Mouse (Mus musculus): ENCODE results near the gene Ccdc148.

The Ccdc148 gene

GRCm38 (mm10) chr2:59048775-59049451 lies 111.6 kb downstream of the Ccdc148 start:
- DNase-seq, result no peak

DNA sequence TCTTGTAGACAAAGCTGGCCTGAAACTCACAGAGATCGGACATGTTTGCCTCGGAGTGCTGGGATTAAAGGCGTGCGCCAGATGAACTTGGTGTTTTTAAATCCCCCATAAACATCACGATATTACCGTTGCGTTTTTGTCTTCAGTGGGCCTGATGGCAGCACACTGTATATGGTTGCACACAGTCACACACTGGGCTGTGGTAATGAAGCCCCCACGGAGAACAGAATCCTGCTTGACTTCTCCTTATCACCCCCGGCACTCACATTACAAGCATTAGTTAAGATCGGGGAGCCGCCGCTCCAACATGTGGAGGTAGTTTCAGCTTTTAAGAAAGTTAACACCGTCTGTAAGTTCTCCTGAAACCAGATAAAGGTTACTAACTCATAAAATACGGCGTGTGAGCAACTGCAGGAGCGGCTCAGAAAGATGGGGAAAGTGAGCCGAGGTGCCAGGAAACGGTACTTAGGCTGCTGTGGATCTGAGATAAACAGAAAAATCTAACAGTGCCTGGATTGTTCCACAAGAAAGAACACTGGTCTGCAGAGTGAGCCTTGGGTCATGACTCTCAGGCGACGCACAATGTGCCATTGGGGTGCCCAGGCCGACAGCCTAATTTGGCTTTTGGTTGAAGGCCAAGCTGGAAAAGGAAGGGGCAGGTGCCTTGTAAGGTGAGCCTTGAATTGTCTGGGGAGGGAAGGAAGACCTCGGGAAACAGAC lies 117.0 kb downstream of the Ccdc148 start:
- DNase-seq, result no peak

DNA sequence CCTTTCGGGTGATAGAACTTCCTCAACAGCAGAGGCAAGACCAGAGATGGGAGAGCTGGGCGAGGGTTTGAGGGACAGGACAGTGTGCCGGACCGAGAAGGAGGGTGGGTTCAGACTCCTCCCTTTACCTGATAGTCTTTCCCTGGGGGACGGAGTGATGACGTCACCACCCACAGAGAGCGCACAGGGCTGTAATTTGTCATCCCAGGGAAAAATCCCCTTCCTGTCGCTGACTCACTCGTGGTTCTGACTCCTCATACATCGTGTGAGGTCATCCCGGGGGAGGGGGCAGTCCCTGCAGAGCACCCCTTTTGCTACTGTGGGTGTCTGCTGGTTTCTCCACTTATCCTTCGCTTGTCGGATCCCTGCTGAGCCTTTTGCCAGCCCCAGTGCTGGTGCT lies 117.9 kb downstream of the Ccdc148 start:
- no peak for DNase-seq

GRCm38 (mm10) chr2:59036433-59036832 lies 124.0 kb downstream of the Ccdc148 start:
- no peak for DNase-seq

GRCm38 (mm10) chr2:59035206-59035605 lies 125.3 kb downstream of the Ccdc148 start:
- no peak for DNase-seq

- no peak for DNase-seq
Observed at GRCm38 (mm10) chr2:59034281-59034680, 126.2 kb downstream of the Ccdc148 start.

DNA sequence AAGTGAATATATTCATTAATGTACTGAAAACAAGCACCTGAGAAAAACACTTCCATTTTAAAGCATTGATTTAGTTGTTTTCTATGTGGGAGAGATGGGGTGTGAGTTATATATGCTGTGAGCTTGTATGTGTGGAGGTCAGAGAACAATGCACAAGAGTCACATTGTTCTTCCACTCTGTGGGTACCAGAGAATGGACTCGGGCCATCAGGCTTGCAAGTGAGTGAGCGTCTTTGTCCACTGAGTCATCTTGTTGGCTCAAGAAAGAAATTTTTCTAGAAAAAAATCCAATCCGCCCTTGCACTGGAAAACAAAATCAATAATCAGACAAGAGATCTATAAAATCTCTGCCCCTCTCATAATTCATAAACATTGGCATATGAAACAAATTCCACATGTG lies 135.9 kb downstream of the Ccdc148 start:
- DNase-seq, result no peak

- DNase-seq, result no peak
Observed at GRCm38 (mm10) chr2:59007356-59007755, 153.1 kb downstream of the Ccdc148 start.

GRCm38 (mm10) chr2:59006567-59007340 lies 153.7 kb downstream of the Ccdc148 start:
- DNase-seq, result no peak

- no peak for DNase-seq
Observed at GRCm38 (mm10) chr2:58997151-58997550, 163.3 kb downstream of the Ccdc148 start.

- no peak for DNase-seq
Observed at GRCm38 (mm10) chr2:58992431-58993191, 167.9 kb downstream of the Ccdc148 start.

- no peak for DNase-seq
Observed at GRCm38 (mm10) chr2:58978095-58978494, 182.4 kb downstream of the Ccdc148 start.

- DNase-seq, result no peak
Observed at GRCm38 (mm10) chr2:58971507-58972275, 188.8 kb downstream of the Ccdc148 start.

- no peak for DNase-seq
Observed at GRCm38 (mm10) chr2:58956770-58957300, 203.6 kb downstream of the Ccdc148 start.

- no peak for DNase-seq
Observed at GRCm38 (mm10) chr2:58956351-58956750, 204.1 kb downstream of the Ccdc148 start.

DNA sequence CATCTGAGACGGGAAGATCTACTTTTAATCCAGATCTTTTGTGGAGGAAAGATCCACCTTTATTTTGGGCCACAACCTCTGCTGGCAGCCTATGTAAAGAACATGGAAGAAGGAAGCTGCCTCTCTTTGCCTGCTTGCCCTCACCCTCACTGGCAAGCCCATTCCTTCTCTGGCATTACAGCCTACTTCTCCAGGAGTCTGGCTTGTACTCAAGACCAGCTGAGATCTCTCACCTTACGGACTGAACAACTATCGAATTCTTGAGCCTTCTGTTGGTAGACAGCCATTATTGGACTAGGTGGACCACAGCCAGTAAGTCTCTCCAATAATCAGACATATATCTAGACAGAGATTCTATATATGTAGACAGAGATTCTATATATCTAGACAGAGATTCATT lies 208.4 kb downstream of the Ccdc148 start:
- DNase-seq, result no peak

DNA sequence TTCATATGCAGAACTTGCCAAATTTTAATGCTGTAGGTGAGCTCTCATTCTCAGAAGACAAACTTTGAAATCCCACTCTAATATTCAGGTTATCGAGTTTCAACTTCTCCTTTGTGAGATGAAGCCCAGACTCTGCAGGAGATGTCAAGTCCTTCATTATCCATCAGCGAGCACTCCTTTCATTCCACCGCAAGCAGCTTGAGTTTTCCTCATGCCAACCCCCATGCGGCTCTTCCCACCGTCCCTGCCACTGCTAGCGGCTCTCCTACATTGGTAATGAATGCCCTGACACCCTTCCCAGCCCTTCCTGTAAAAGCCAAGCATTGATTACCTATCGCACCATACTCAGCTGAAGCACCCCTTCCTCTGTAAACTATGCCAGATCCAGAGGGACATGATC lies 211.7 kb downstream of the Ccdc148 start:
- no peak for DNase-seq

- no peak for DNase-seq
Observed at GRCm38 (mm10) chr2:58941361-58941760, 219.1 kb downstream of the Ccdc148 start.

GRCm38 (mm10) chr2:58925551-58925950 lies 234.9 kb downstream of the Ccdc148 start:
- DNase-seq, result no peak

- DNase-seq, result no peak
Observed at GRCm38 (mm10) chr2:58918351-58918750, 242.1 kb downstream of the Ccdc148 start.

- no peak for DNase-seq
Observed at GRCm38 (mm10) chr2:58912339-58912738, 248.1 kb downstream of the Ccdc148 start.

Measured in spleen, adult 18-20 months (tissue).